Mouse (Mus musculus) embryonic facial prominence, embryonic 14.5 days (tissue): ENCODE measurements at regions not wholly inside any gene's neighbourhood (a gene's known extent, or its start where the extent isn't known, plus 50 kb on each side); places are given as distances from the start of the nearest gene placed in this dataset.

Experiments used
- ATAC-seq: fragments of 200-750 bp; cut with Nextera tagmentation; 2 replicates; pipeline ENCODE4 v1.8.0; 2017; ENCODE audit warnings: low read depth, moderate number of reproducible peaks, moderate TSS enrichment
- DNase-seq: peaks from one replicate; pipeline ENCODE4 v3.0.0-alpha.2; 2015; ENCODE audit warnings: low spot score
- H3K27ac ChIP-seq: fragments of 300-500 bp; sonication (generic); replicated peaks from 2 replicates; pipeline ENCODE4 v1.5.1; 2014; ENCODE audit warnings: low read depth, mild to moderate bottlenecking, low read length, moderate library complexity
- H3K27me3 ChIP-seq: fragments of 300-500 bp; sonication (generic); replicated peaks from 2 replicates; pipeline ENCODE4 v1.6.1; 2014; ENCODE audit warnings: low read length; ENCODE audit not compliant: control insufficient read depth, insufficient read depth
- H3K36me3 ChIP-seq: fragments of 300-500 bp; sonication (generic); 2 replicates; pipeline ENCODE4 v1.6.1; 2014; ENCODE audit warnings: low read length, mixed read lengths; ENCODE audit not compliant: control insufficient read depth, insufficient read depth
- H3K4me1 ChIP-seq: fragments of 300-500 bp; sonication (generic); 2 replicates; pipeline ENCODE4 v1.6.1; 2014; ENCODE audit warnings: antibody characterized with exemption, low read length; ENCODE audit not compliant: control insufficient read depth, insufficient read depth
- H3K4me2 ChIP-seq: fragments of 300-500 bp; sonication (generic); 2 replicates; pipeline ENCODE4 v1.6.1; 2014; ENCODE audit warnings: low read depth, mild to moderate bottlenecking, low read length, moderate library complexity, mixed read lengths
- H3K4me3 ChIP-seq: fragments of 300-500 bp; sonication (generic); 2 replicates; pipeline ENCODE4 v1.5.1; 2014; ENCODE audit warnings: low read depth, mild to moderate bottlenecking, low read length
- H3K9ac ChIP-seq: fragments of 300-500 bp; sonication (generic); 2 replicates; pipeline ENCODE4 v1.6.1; 2014; ENCODE audit warnings: low read depth, mild to moderate bottlenecking, low read length, moderate library complexity, mixed read lengths
- H3K9me3 ChIP-seq: fragments of 300-500 bp; sonication (generic); 2 replicates; pipeline ENCODE4 v1.6.1; 2016; ENCODE audit warnings: low read length; ENCODE audit not compliant: control insufficient read depth
- WGBS: fragments of 180-500 bp; shearing (Covaris S2); extraction: QIAGEN DNeasy Blood & Tissue Kit; methylation state at CpG from one replicate; pipeline ENCODE4 v1.1.7; 2014; 5-methylcytosine and 5-hydroxymethylcytosine counted together

GRCm38 (mm10) chr6:51693984-51694383 is 170.3 kb downstream of the Snx10 start:
- Histone ChIP-seq H3K9ac (no peak overlapping the region), H3K27me3 (no peaks in the 10 kb centered on the region), H3K4me2 (no peak overlapping the region), H3K27ac (no peak overlapping the region), H3K4me1 (no peaks in the 10 kb centered on the region), H3K36me3 (no peaks in the 10 kb centered on the region), H3K4me3 (no peak overlapping the region), H3K9me3 (no peaks in the 10 kb centered on the region)
- 80% methylated on average over 7 of the region's 7 CpGs for WGBS
- ATAC-seq (no peak), DNase-seq (no peak)

- Histone ChIP-seq H3K4me1 (no peaks in the 10 kb centered on the region), H3K9ac (no peak overlapping the region), H3K4me2 (no peak overlapping the region), H3K27me3 (no peaks in the 10 kb centered on the region), H3K27ac (no peak overlapping the region), H3K36me3 (no peaks in the 10 kb centered on the region), H3K4me3 (no peak overlapping the region), H3K9me3 (no peaks in the 10 kb centered on the region)
- no peak for DNase-seq
- no peak for ATAC-seq
- 85% methylated on average over 7 of the region's 7 CpGs for WGBS
Observed at GRCm38 (mm10) chr6:51696396-51696795, 172.7 kb downstream of the Snx10 start.

- WGBS: 86% methylated on average over 3 of the region's 3 CpGs
- Histone ChIP-seq H3K4me3 (no peak overlapping the region), H3K27me3 (no peaks in the 10 kb centered on the region), H3K9me3 (no peaks in the 10 kb centered on the region), H3K27ac (no peak overlapping the region), H3K4me2 (no peak overlapping the region), H3K4me1 (no peaks in the 10 kb centered on the region), H3K36me3 (no peaks in the 10 kb centered on the region), H3K9ac (no peak overlapping the region)
- ATAC-seq (no peak), DNase-seq (no peak)
Observed at GRCm38 (mm10) chr6:51697754-51698153, 174.1 kb downstream of the Snx10 start.

- Histone ChIP-seq H3K9me3 (no peaks in the 10 kb centered on the region), H3K4me1 (no peaks in the 10 kb centered on the region), H3K36me3 (no peaks in the 10 kb centered on the region), H3K4me3 (no peak overlapping the region), H3K4me2 (no peak overlapping the region), H3K27me3 (no peaks in the 10 kb centered on the region), H3K27ac (no peak overlapping the region), H3K9ac (no peak overlapping the region)
- DNase-seq (no peak), ATAC-seq (no peak)
- WGBS: 60% methylated on average over 4 of the region's 4 CpGs
Observed at GRCm38 (mm10) chr6:51698244-51698643, 174.5 kb downstream of the Snx10 start.

GRCm38 (mm10) chr6:51701253-51702020 is 177.7 kb downstream of the Snx10 start:
- H3K9ac ChIP-seq: no peak overlapping the region
- H3K27me3 ChIP-seq: no peaks in the 10 kb centered on the region
- no peaks in the 10 kb centered on the region for H3K36me3 ChIP-seq
- H3K9me3 ChIP-seq: no peaks in the 10 kb centered on the region
- no peak overlapping the region for H3K4me2 ChIP-seq
- DNase-seq: no peak
- no peak overlapping the region for H3K27ac ChIP-seq
- WGBS: 91% methylated on average over 11 of the region's 11 CpGs
- no peak for ATAC-seq
- H3K4me3 ChIP-seq: no peak overlapping the region
- H3K4me1 ChIP-seq: no peaks in the 10 kb centered on the region

GRCm38 (mm10) chr6:51702456-51703171 is 178.9 kb downstream of the Snx10 start:
- peak; percentile 39 for DNase-seq
- Histone ChIP-seq H3K36me3 (no peaks in the 10 kb centered on the region), H3K27ac (no peak overlapping the region), H3K4me3 (no peak overlapping the region), H3K9ac (no peak overlapping the region), H3K9me3 (no peaks in the 10 kb centered on the region), H3K27me3 (no peaks in the 10 kb centered on the region), H3K4me1 (no peaks in the 10 kb centered on the region), H3K4me2 (no peak overlapping the region)
- no peak for ATAC-seq
- WGBS: 69% methylated on average over 10 of the region's 10 CpGs

GRCm38 (mm10) chr6:51708011-51708410 is 184.3 kb downstream of the Snx10 start:
- no peak for ATAC-seq
- no peak overlapping the region for H3K4me2 ChIP-seq
- no peak for DNase-seq
- no peak overlapping the region for H3K4me3 ChIP-seq
- H3K4me1 ChIP-seq: peaks cover 7% of the 10 kb centered on the region
- no peak overlapping the region for H3K9ac ChIP-seq
- 52% methylated on average over 6 of the region's 6 CpGs for WGBS
- no peaks in the 10 kb centered on the region for H3K9me3 ChIP-seq
- no peaks in the 10 kb centered on the region for H3K27me3 ChIP-seq
- no peak overlapping the region for H3K27ac ChIP-seq
- no peaks in the 10 kb centered on the region for H3K36me3 ChIP-seq

- Histone ChIP-seq H3K9ac (no peak overlapping the region), H3K36me3 (no peaks in the 10 kb centered on the region), H3K4me3 (no peak overlapping the region), H3K27me3 (no peaks in the 10 kb centered on the region), H3K4me2 (no peak overlapping the region), H3K27ac (no peak overlapping the region), H3K4me1 (peaks cover 7% of the 10 kb centered on the region), H3K9me3 (no peaks in the 10 kb centered on the region)
- no peak for ATAC-seq
- 63% methylated on average over 9 of the region's 9 CpGs for WGBS
- no peak for DNase-seq
Observed at GRCm38 (mm10) chr6:51708668-51709339, 185.1 kb downstream of the Snx10 start.
